18 mouse cellular contexts compared by ENCODE assay signal in the genomic region with DNA sequence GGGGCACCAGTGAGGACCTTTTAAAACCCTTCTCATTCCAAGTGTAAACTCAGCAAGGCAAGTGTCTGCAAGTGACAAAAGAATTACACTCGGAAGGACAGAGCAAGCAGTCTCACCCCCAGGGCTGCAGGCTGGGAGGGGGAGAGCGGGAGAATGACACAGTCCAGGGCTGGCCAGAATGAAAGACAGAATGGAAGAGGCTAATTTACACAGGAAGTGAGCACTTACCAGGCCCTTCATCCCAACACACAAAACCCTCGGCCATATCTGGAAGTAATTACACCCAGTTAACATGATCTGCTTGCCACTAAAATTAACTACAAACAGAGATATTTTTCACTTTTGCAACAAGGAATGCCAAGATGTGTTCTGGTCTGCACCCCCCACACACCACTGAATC. TPM values are rescaled to one million over a fixed set of nuclear protein-coding genes. Genes with fewer than 3 reads are reported as not detected.
DNase-seq lines count a peak whose midpoint lies in the region; ATAC-seq and TF ChIP-seq lines count a peak whose summit lies in the region.
"Had no signal": no experiment of that assay in that cellular context is flagged by ENCODE, and none has a peak within 500 bp of the region (broad histone marks: within the 10 kb centered on the region; RNA-seq: fewer than 3 reads in every experiment).

No protein-coding gene starts in this region.

- peaks cover 10% of the 10 kb centered on the region for H3K4me1 ChIP-seq in hindbrain, embryonic 11.5 days (replicated peaks; ENCODE audit: control insufficient read depth, insufficient read depth, low read length)
- H3K4me1 ChIP-seq in hindbrain, embryonic 12.5 days: peaks cover 41% of the 10 kb centered on the region
- peaks cover 96% of the 10 kb centered on the region for H3K4me1 ChIP-seq in G1E (ENCODE audit: insufficient read depth, low read depth, low read length)
- H3K4me1 ChIP-seq in intestine, embryonic 16.5 days (ENCODE audit: control insufficient read depth, insufficient read depth, low read length): peaks cover 15% of the 10 kb centered on the region
- no peaks in the 10 kb centered on the region for H3K4me1 ChIP-seq in kidney, adult 2 months (ENCODE audit: control insufficient read depth, insufficient read depth, low read length)

- no peak overlapping the region for H3K4me2 ChIP-seq in hindbrain, embryonic 11.5 days (replicated peaks; ENCODE audit: low read depth, low read length)
- H3K4me2 ChIP-seq in hindbrain, embryonic 12.5 days (replicated peaks): no peak overlapping the region
- H3K4me2 ChIP-seq in intestine, embryonic 16.5 days (ENCODE audit: low read depth, low read length): no peak overlapping the region
- H3K4me2 ChIP-seq: forebrain, embryonic 13.5 days had no signal

- 27% methylated on average over 3 of the region's 3 CpGs for whole genome bisulfite sequencing in hindbrain, embryonic 11.5 days
- WGBS in hindbrain, embryonic 12.5 days: 32% methylated on average over 3 of the region's 3 CpGs
- 19% methylated on average over 3 of the region's 3 CpGs for WGBS in intestine, embryonic 16.5 days
- 68% methylated on average over 3 of the region's 3 CpGs for WGBS in kidney, adult 2 months

- H3K9me3 ChIP-seq in hindbrain, embryonic 11.5 days (ENCODE audit: control insufficient read depth, low read length): no peaks in the 10 kb centered on the region
- no peaks in the 10 kb centered on the region for H3K9me3 ChIP-seq in hindbrain, embryonic 12.5 days (replicated peaks)
- H3K9me3 ChIP-seq in G1E (replicated peaks): no peaks in the 10 kb centered on the region
- no peaks in the 10 kb centered on the region for H3K9me3 ChIP-seq in intestine, embryonic 16.5 days (ENCODE audit: control insufficient read depth, low read length)
- H3K9me3 ChIP-seq: forebrain, embryonic 13.5 days had no signal

- TF ChIP-seq CTCF in G1E (IDR thresholded peaks at IDR 0.05; ENCODE audit: low read depth, low read length): no peak
- TF ChIP-seq CTCF in kidney, adult 2 months (conservative IDR thresholded peaks at IDR 0.05; ENCODE audit: insufficient read depth, insufficient read length, low read depth, low read length): no peak

- TF ChIP-seq POLR2A in kidney, adult 2 months (IDR thresholded peaks at IDR 0.05; ENCODE audit: low read depth, low read length): no peak

- no peak for ATAC-seq in hindbrain, embryonic 11.5 days (ENCODE audit: low FRiP score)
- ATAC-seq in hindbrain, embryonic 12.5 days (ENCODE audit: low FRiP score): no peak
- no peak for ATAC-seq in G1E (ENCODE audit: extremely low read depth, insufficient number of reproducible peaks, low FRiP score, poor library complexity, severe bottlenecking)
- ATAC-seq in intestine, embryonic 16.5 days: 0 out of 2 replicates have a peak, but pooled peaks have one; percentile 39
- ATAC-seq: activated CD4-positive, CD25-positive, alpha-beta regulatory T cell, adult 4 months; forebrain, embryonic 13.5 days had no signal

- no peaks in the 10 kb centered on the region for H3K27me3 ChIP-seq in hindbrain, embryonic 11.5 days (ENCODE audit: control insufficient read depth, insufficient read depth, low read length)
- no peaks in the 10 kb centered on the region for H3K27me3 ChIP-seq in hindbrain, embryonic 12.5 days
- no peaks in the 10 kb centered on the region for H3K27me3 ChIP-seq in G1E (ENCODE audit: insufficient read depth, low read length)
- no peaks in the 10 kb centered on the region; the same call in 1 of the 2 replicates for H3K27me3 ChIP-seq in intestine, embryonic 16.5 days (replicated peaks; ENCODE audit: control insufficient read depth, insufficient read depth, low read length)
- H3K27me3 ChIP-seq in kidney, adult 2 months (replicated peaks; ENCODE audit: control insufficient read depth, insufficient read depth, low read length): no peaks in the 10 kb centered on the region

- no peak overlapping the region for H3K27ac ChIP-seq in hindbrain, embryonic 11.5 days (ENCODE audit: low read depth, low read length)
- H3K27ac ChIP-seq in hindbrain, embryonic 12.5 days: no peak overlapping the region
- no peak overlapping the region for H3K27ac ChIP-seq in intestine, embryonic 16.5 days (ENCODE audit: low read length)
- H3K27ac ChIP-seq in kidney, adult 2 months (ENCODE audit: insufficient read depth, low read depth, low read length): no peak overlapping the region
- H3K27ac ChIP-seq: forebrain, embryonic 13.5 days; liver, embryonic 14.5 days had no signal

- no peak overlapping the region for H3K9ac ChIP-seq in hindbrain, embryonic 11.5 days (ENCODE audit: low read depth, low read length)
- H3K9ac ChIP-seq in hindbrain, embryonic 12.5 days: no peak overlapping the region
- no peak overlapping the region for H3K9ac ChIP-seq in intestine, embryonic 16.5 days (ENCODE audit: low read depth, low read length)
- H3K9ac ChIP-seq: forebrain, embryonic 13.5 days; liver, embryonic 14.5 days had no signal

- DNase-seq in hindbrain, embryonic 11.5 days (ENCODE audit: low spot score): peak; percentile 16
- DNase-seq in G1E (ENCODE audit: low spot score): no peak
- peak; percentile 67 for DNase-seq in embryo, embryonic 11 days
- DNase-seq in urinary bladder, postnatal 4 days (ENCODE audit: low spot score in 2 of 2): no peak
- no peak for DNase-seq in kidney, adult 2 months
- DNase-seq in testis, postnatal 14 days (ENCODE audit: low spot score): no peak
- DNase-seq: cerebellum, adult 11 months; heart, postnatal 4 days; kidney, adult 8-10 months; lung, postnatal 36 days; right cerebral cortex, adult 18-20 months; spleen, adult 18-20 months had no signal

- H3K36me3 ChIP-seq in hindbrain, embryonic 11.5 days (ENCODE audit: control insufficient read depth, insufficient read depth, low read length): no peaks in the 10 kb centered on the region
- H3K36me3 ChIP-seq in hindbrain, embryonic 12.5 days: no peaks in the 10 kb centered on the region
- peaks cover 80% of the 10 kb centered on the region for H3K36me3 ChIP-seq in G1E (replicated peaks)
- no peaks in the 10 kb centered on the region for H3K36me3 ChIP-seq in intestine, embryonic 16.5 days (ENCODE audit: control insufficient read depth, insufficient read depth, low read length)
- H3K36me3 ChIP-seq in kidney, adult 2 months (ENCODE audit: control insufficient read depth, insufficient read depth, low read length): no peaks in the 10 kb centered on the region

- H3K4me3 ChIP-seq in hindbrain, embryonic 11.5 days (ENCODE audit: low read depth, low read length): no peak overlapping the region
- no peak overlapping the region for H3K4me3 ChIP-seq in hindbrain, embryonic 12.5 days
- peak overlapping the region; percentile 38; the same call in 1 of the 2 replicates for H3K4me3 ChIP-seq in G1E (ENCODE audit: low read depth, low read length)
- no peak overlapping the region for H3K4me3 ChIP-seq in intestine, embryonic 16.5 days (ENCODE audit: low read length)
- no peak overlapping the region for H3K4me3 ChIP-seq in kidney, adult 2 months (ENCODE audit: insufficient read depth, low read depth, low read length)
- H3K4me3 ChIP-seq: forebrain, embryonic 13.5 days; heart, adult 2 months had no signal

RNA-seq across cellular contexts. Expression of gene Zbtb16, which starts 15.2 kb away (rescaled TPM):
- 8.4 and 10.6 TPM in 2 replicates for polyA plus RNA-seq in hindbrain, embryonic 11.5 days (2014; fragmentation: Nextera tagmentation; extraction: Ambion mirVana)
- polyA plus RNA-seq in hindbrain, embryonic 12.5 days (2016; fragmentation: Nextera tagmentation; extraction: Ambion mirVana): 6.8 and 6.9 TPM in 2 replicates
- total RNA-seq in G1E (2014; fragmentation: Nextera tagmentation) (35.0 and 45.5 TPM in 2 replicates), G1E (2017) (9.7 and 10.6 TPM in 2 replicates)
- polyA plus RNA-seq in G1E (2012): 18.4 and 20.0 TPM in 2 replicates
- 1.9 and 2.4 TPM in 2 replicates for polyA plus RNA-seq in intestine, embryonic 16.5 days (2015; fragmentation: Nextera tagmentation; extraction: Ambion mirVana)
- polyA plus RNA-seq in kidney, adult 2 months (2012; rRNA removed): 3.0 and 3.1 TPM in 2 replicates
- polyA plus RNA-seq: activated CD4-positive, CD25-positive, alpha-beta regulatory T cell, adult 4 months had no signal

Comparison
In these comparisons a context has a peak if more than half of its experiments do, and no peak if none do; other contexts are left out.
1. DNase-seq: peak in hindbrain, embryonic 11.5 days (single experiment) and embryo, embryonic 11 days (single experiment); none in G1E (single experiment), urinary bladder, postnatal 4 days (0 of 2), kidney, adult 2 months (single experiment) and testis, postnatal 14 days (single experiment).